Mouse (Mus musculus) brown adipose tissue, adult 24 weeks (tissue): ENCODE measurements around the gene 1700109H08Rik. TPM values are rescaled to one million over a fixed set of nuclear protein-coding genes. Genes with fewer than 3 reads are reported as not detected.

ENCODE experiments used
- H3K27ac ChIP-seq: fragments of 200-500 bp; replicated peaks from 2 replicates; pipeline ENCODE4 v1.5.1; 2012; ENCODE audit warnings: low read depth, mild to moderate bottlenecking, low read length
- H3K4me1 ChIP-seq: fragments of 200-500 bp; 2 replicates; pipeline ENCODE4 v1.6.1; 2012; ENCODE audit warnings: low read length, mixed read lengths; ENCODE audit not compliant: control insufficient read depth, insufficient read depth, insufficient read length
- H3K4me3 ChIP-seq: fragments of 200-500 bp; 2 replicates; pipeline ENCODE4 v1.5.1; 2012; ENCODE audit warnings: low read depth, mild to moderate bottlenecking, low read length, moderate library complexity; ENCODE audit not compliant: insufficient read depth
- polyA plus RNA-seq: library from polyadenylated mRNA; stranded (reverse); fragments of >200 nt; gene quantifications from 2 replicates; pipeline ENCODE4 v1.2.4, GENCODE M21; 2012; ENCODE audit not compliant: missing spikeins, insufficient read depth, insufficient read length

The 1700109H08Rik gene
- polyA plus RNA-seq, 1 experiment = 1.9 TPM

DNA sequence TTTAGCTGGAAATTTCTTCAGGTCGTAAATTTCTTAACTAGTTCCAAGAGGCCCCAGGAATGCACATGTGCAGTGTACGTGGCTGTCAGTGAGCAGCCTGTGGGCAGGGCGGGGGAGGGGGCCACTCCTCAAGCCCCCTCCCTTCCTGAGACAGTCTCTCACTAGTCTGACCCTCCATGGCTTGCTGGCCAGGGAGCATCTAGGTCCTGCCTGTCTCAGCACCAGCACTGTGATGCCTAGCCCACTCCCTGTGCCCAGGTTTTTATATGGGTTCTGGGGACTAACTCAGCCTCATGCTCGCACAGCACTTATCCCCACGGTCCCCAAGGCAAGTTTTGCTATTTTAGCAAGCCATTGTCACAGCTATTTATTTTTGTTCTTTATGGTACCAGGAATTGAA lies 60.9 kb downstream of the 1700109H08Rik start:
- no peak overlapping the region for H3K4me3 ChIP-seq
- H3K4me1 ChIP-seq = no peaks in the 10 kb centered on the region
- no peak overlapping the region for H3K27ac ChIP-seq

DNA sequence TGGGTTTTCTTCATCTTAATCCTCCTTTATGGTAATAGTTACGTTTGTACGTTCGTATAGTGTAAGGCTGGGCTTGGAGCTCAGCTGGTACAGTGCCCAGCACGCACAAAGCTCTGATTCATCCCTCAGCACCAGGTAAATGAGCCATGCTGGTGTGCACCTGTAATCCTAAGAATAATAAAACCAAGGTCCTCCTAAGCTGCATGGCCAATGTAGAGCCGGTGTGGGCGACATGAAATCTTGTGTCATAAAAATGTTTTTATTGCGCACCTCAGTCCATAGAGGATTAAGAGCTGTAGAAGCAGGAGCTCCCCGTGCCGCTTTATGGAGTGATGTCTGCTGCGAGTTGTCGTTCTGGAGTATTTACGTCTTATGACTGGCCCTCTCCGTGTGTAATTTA lies 61.9 kb downstream of the 1700109H08Rik start:
- Histone ChIP-seq H3K27ac (no peak overlapping the region), H3K4me1 (no peaks in the 10 kb centered on the region), H3K4me3 (no peak overlapping the region)

DNA sequence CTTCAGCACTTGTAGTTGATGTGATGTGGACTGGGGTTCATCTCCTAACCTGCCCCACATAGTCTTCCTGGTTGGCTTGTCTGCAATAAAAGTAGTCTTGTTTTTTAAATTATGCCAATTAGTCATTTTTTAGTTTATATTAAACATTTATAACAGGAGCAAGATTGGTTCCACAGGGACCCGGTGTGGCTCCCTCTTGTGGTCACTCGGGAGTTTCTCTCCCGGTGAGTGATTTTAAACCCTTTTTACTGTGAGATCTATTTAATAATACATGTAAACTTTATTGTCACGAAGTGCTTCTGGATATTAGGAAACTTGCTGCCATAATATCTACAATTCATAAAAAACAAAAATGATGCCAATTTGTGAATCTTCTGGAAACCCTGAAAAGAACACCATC lies 62.6 kb downstream of the 1700109H08Rik start:
- no peak overlapping the region for H3K27ac ChIP-seq
- no peaks in the 10 kb centered on the region for H3K4me1 ChIP-seq
- no peak overlapping the region for H3K4me3 ChIP-seq

Other genes starting within 250 kb of the 1700109H08Rik start
- gene Cdk6, start 230.1 kb upstream of the 1700109H08Rik start, polyA plus RNA-seq = 3.8 and 4.7 TPM in 2 replicates
- 9.1 and 16.1 TPM in 2 replicates for gene Fam133b, start 27.7 kb upstream of the 1700109H08Rik start, polyA plus RNA-seq
- 13.8 and 17.3 TPM in 2 replicates for gene Pex1, start 24.5 kb downstream of the 1700109H08Rik start, polyA plus RNA-seq
- gene Rbm48, start 25.0 kb downstream of the 1700109H08Rik start, polyA plus RNA-seq = 3.9 and 4.3 TPM in 2 replicates
- not detected in 2 replicates for gene Tmbim7, start 79.6 kb downstream of the 1700109H08Rik start, polyA plus RNA-seq
- 141 and 230 TPM in 2 replicates for gene Gatad1, start 85.6 kb downstream of the 1700109H08Rik start, polyA plus RNA-seq
- gene Ankib1, start 231.4 kb downstream of the 1700109H08Rik start, polyA plus RNA-seq = 12.6 TPM in 2 replicates
- 14.9 and 21.5 TPM in 2 replicates for gene Krit1, start 231.6 kb downstream of the 1700109H08Rik start, polyA plus RNA-seq